Mouse (Mus musculus): ENCODE results near the gene Fabp1. TPM values are rescaled to one million over a fixed set of nuclear protein-coding genes. Genes with fewer than 3 reads are reported as not detected.

The Fabp1 gene
- polyA plus RNA-seq, 1 experiment from 2014 or later = not detected

GRCm38 (mm10) chr6:71172812-71173580, 26.6 kb upstream of the Fabp1 start:
- DNase-seq = no peak
- Histone ChIP-seq H3K36me3 (ENCODE audit: control insufficient read depth, insufficient read depth, low read length) (no peaks in the 10 kb centered on the region), H3K9ac (replicated peaks; ENCODE audit: low read length) (no peak overlapping the region), H3K9me3 (ENCODE audit: control insufficient read depth, low read length) (no peaks in the 10 kb centered on the region), H3K4me2 (ENCODE audit: low read length) (no peak overlapping the region), H3K4me3 (replicated peaks; ENCODE audit: low read depth, low read length) (no peak overlapping the region), H3K27ac (replicated peaks; ENCODE audit: low read depth, low read length) (no peak overlapping the region), H3K27me3 (ENCODE audit: control insufficient read depth, insufficient read depth, low read length) (no peaks in the 10 kb centered on the region), H3K4me1 (ENCODE audit: control insufficient read depth, insufficient read depth, low read length) (no peaks in the 10 kb centered on the region)
- ATAC-seq (ENCODE audit: low FRiP score, low TSS enrichment) = no peak
- WGBS = 91% methylated on average over 10 of the region's 10 CpGs

GRCm38 (mm10) chr6:71180596-71180995, 19.0 kb upstream of the Fabp1 start:
- ATAC-seq (ENCODE audit: low FRiP score, low TSS enrichment) (no peak), DNase-seq (no peak)
- H3K4me1 ChIP-seq (ENCODE audit: control insufficient read depth, insufficient read depth, low read length) = no peaks in the 10 kb centered on the region
- H3K4me3 ChIP-seq (replicated peaks; ENCODE audit: low read depth, low read length) = no peak overlapping the region
- no peak overlapping the region for H3K27ac ChIP-seq (replicated peaks; ENCODE audit: low read depth, low read length)
- H3K9ac ChIP-seq (replicated peaks; ENCODE audit: low read length) = no peak overlapping the region
- H3K4me2 ChIP-seq (ENCODE audit: low read length) = no peak overlapping the region
- H3K36me3 ChIP-seq (ENCODE audit: control insufficient read depth, insufficient read depth, low read length) = no peaks in the 10 kb centered on the region
- 93% methylated on average over 1 of the region's 1 CpGs for WGBS
- no peaks in the 10 kb centered on the region for H3K27me3 ChIP-seq (ENCODE audit: control insufficient read depth, insufficient read depth, low read length)
- H3K9me3 ChIP-seq (ENCODE audit: control insufficient read depth, low read length) = no peaks in the 10 kb centered on the region

GRCm38 (mm10) chr6:71184941-71185604, 14.6 kb upstream of the Fabp1 start:
- H3K36me3 ChIP-seq (ENCODE audit: control insufficient read depth, insufficient read depth, low read length) = no peaks in the 10 kb centered on the region
- no peaks in the 10 kb centered on the region for H3K27me3 ChIP-seq (ENCODE audit: control insufficient read depth, insufficient read depth, low read length)
- no peaks in the 10 kb centered on the region for H3K4me1 ChIP-seq (ENCODE audit: control insufficient read depth, insufficient read depth, low read length)
- no peak overlapping the region for H3K4me2 ChIP-seq (ENCODE audit: low read length)
- DNase-seq = no peak
- ATAC-seq (ENCODE audit: low FRiP score, low TSS enrichment) = no peak
- H3K27ac ChIP-seq (replicated peaks; ENCODE audit: low read depth, low read length) = no peak overlapping the region
- no peak overlapping the region for H3K9ac ChIP-seq (replicated peaks; ENCODE audit: low read length)
- H3K9me3 ChIP-seq (ENCODE audit: control insufficient read depth, low read length) = no peaks in the 10 kb centered on the region
- 86% methylated on average over 7 of the region's 7 CpGs for WGBS
- no peak overlapping the region for H3K4me3 ChIP-seq (replicated peaks; ENCODE audit: low read depth, low read length)

GRCm38 (mm10) chr6:71189578-71189977, 10.0 kb upstream of the Fabp1 start:
- Histone ChIP-seq H3K4me1 (ENCODE audit: control insufficient read depth, insufficient read depth, low read length) (no peaks in the 10 kb centered on the region), H3K9ac (replicated peaks; ENCODE audit: low read length) (no peak overlapping the region), H3K9me3 (ENCODE audit: control insufficient read depth, low read length) (no peaks in the 10 kb centered on the region), H3K4me3 (replicated peaks; ENCODE audit: low read depth, low read length) (no peak overlapping the region), H3K27me3 (ENCODE audit: control insufficient read depth, insufficient read depth, low read length) (no peaks in the 10 kb centered on the region), H3K27ac (replicated peaks; ENCODE audit: low read depth, low read length) (no peak overlapping the region), H3K4me2 (ENCODE audit: low read length) (no peak overlapping the region), H3K36me3 (ENCODE audit: control insufficient read depth, insufficient read depth, low read length) (no peaks in the 10 kb centered on the region)
- WGBS = 81% methylated on average over 1 of the region's 1 CpGs
- ATAC-seq (ENCODE audit: low FRiP score, low TSS enrichment) (no peak), DNase-seq (no peak)

GRCm38 (mm10) chr6:71190501-71190900, 9.1 kb upstream of the Fabp1 start:
- no peaks in the 10 kb centered on the region for H3K27me3 ChIP-seq (ENCODE audit: control insufficient read depth, insufficient read depth, low read length)
- no peak overlapping the region for H3K9ac ChIP-seq (replicated peaks; ENCODE audit: low read length)
- H3K4me1 ChIP-seq (ENCODE audit: control insufficient read depth, insufficient read depth, low read length) = no peaks in the 10 kb centered on the region
- ATAC-seq (ENCODE audit: low FRiP score, low TSS enrichment) (no peak), DNase-seq (no peak)
- no peak overlapping the region for H3K4me2 ChIP-seq (ENCODE audit: low read length)
- no peak overlapping the region for H3K27ac ChIP-seq (replicated peaks; ENCODE audit: low read depth, low read length)
- H3K36me3 ChIP-seq (ENCODE audit: control insufficient read depth, insufficient read depth, low read length) = no peaks in the 10 kb centered on the region
- no peaks in the 10 kb centered on the region for H3K9me3 ChIP-seq (ENCODE audit: control insufficient read depth, low read length)
- H3K4me3 ChIP-seq (replicated peaks; ENCODE audit: low read depth, low read length) = no peak overlapping the region
- 94% methylated on average over 2 of the region's 2 CpGs for WGBS

GRCm38 (mm10) chr6:71193151-71193740, 6.4 kb upstream of the Fabp1 start:
- Histone ChIP-seq H3K4me1 (ENCODE audit: control insufficient read depth, insufficient read depth, low read length) (no peaks in the 10 kb centered on the region), H3K36me3 (ENCODE audit: control insufficient read depth, insufficient read depth, low read length) (no peaks in the 10 kb centered on the region), H3K27ac (replicated peaks; ENCODE audit: low read depth, low read length) (no peak overlapping the region), H3K4me2 (ENCODE audit: low read length) (no peak overlapping the region), H3K9ac (replicated peaks; ENCODE audit: low read length) (no peak overlapping the region), H3K27me3 (ENCODE audit: control insufficient read depth, insufficient read depth, low read length) (no peaks in the 10 kb centered on the region), H3K9me3 (ENCODE audit: control insufficient read depth, low read length) (no peaks in the 10 kb centered on the region), H3K4me3 (replicated peaks; ENCODE audit: low read depth, low read length) (no peak overlapping the region)
- ATAC-seq (ENCODE audit: low FRiP score, low TSS enrichment) (no peak), DNase-seq (no peak)
- 81% methylated on average over 6 of the region's 6 CpGs for WGBS

- Histone ChIP-seq H3K4me3 (replicated peaks; ENCODE audit: low read depth, low read length) (no peak overlapping the region), H3K9ac (replicated peaks; ENCODE audit: low read length) (no peak overlapping the region), H3K4me2 (ENCODE audit: low read length) (no peak overlapping the region), H3K36me3 (ENCODE audit: control insufficient read depth, insufficient read depth, low read length) (no peaks in the 10 kb centered on the region), H3K27ac (replicated peaks; ENCODE audit: low read depth, low read length) (no peak overlapping the region), H3K4me1 (ENCODE audit: control insufficient read depth, insufficient read depth, low read length) (no peaks in the 10 kb centered on the region), H3K27me3 (ENCODE audit: control insufficient read depth, insufficient read depth, low read length) (no peaks in the 10 kb centered on the region), H3K9me3 (ENCODE audit: control insufficient read depth, low read length) (no peaks in the 10 kb centered on the region)
- ATAC-seq (ENCODE audit: low FRiP score, low TSS enrichment) = no peak
- no peak for DNase-seq
These were observed 3.5 kb upstream of the Fabp1 start for GRCm38 (mm10) chr6:71196107-71196506.

- no peak for ATAC-seq (ENCODE audit: low FRiP score, low TSS enrichment)
- H3K4me2 ChIP-seq (ENCODE audit: low read length) = no peak overlapping the region
- no peak overlapping the region for H3K4me3 ChIP-seq (replicated peaks; ENCODE audit: low read depth, low read length)
- H3K27ac ChIP-seq (replicated peaks; ENCODE audit: low read depth, low read length) = no peak overlapping the region
- no peaks in the 10 kb centered on the region for H3K4me1 ChIP-seq (ENCODE audit: control insufficient read depth, insufficient read depth, low read length)
- no peaks in the 10 kb centered on the region for H3K9me3 ChIP-seq (ENCODE audit: control insufficient read depth, low read length)
- DNase-seq = no peak
- H3K36me3 ChIP-seq (ENCODE audit: control insufficient read depth, insufficient read depth, low read length) = no peaks in the 10 kb centered on the region
- WGBS = 85% methylated on average over 13 of the region's 13 CpGs
- H3K27me3 ChIP-seq (ENCODE audit: control insufficient read depth, insufficient read depth, low read length) = no peaks in the 10 kb centered on the region
- no peak overlapping the region for H3K9ac ChIP-seq (replicated peaks; ENCODE audit: low read length)
These were observed 1.7 kb upstream of the Fabp1 start for GRCm38 (mm10) chr6:71197636-71198535.
